Mouse (Mus musculus) neural tube, embryonic 12.5 days (tissue): ENCODE results near the gene Tanc2. TPM values are rescaled to one million over a fixed set of nuclear protein-coding genes. Genes with fewer than 3 reads are reported as not detected.

Source experiments
- ATAC-seq: fragments of 200-750 bp; cut with Nextera tagmentation; 2 replicates; pipeline ENCODE4 v1.8.0; 2017; ENCODE audit warnings: low read depth, mild to moderate bottlenecking, moderate TSS enrichment, moderate library complexity; ENCODE audit not compliant: low FRiP score
- H3K27ac ChIP-seq: fragments of 300-500 bp; sonication (generic); 2 replicates; pipeline ENCODE4 v1.5.1; 2016
- H3K27me3 ChIP-seq: fragments of 300-500 bp; sonication (generic); replicated peaks from 2 replicates; pipeline ENCODE4 v1.6.1; 2016; ENCODE audit warnings: mild to moderate bottlenecking
- H3K36me3 ChIP-seq: fragments of 300-500 bp; sonication (generic); 2 replicates; pipeline ENCODE4 v1.6.1; 2016; ENCODE audit warnings: mild to moderate bottlenecking
- H3K4me1 ChIP-seq: fragments of 300-500 bp; sonication (generic); 2 replicates; pipeline ENCODE4 v1.6.1; 2016
- H3K4me2 ChIP-seq: fragments of 300-500 bp; sonication (generic); replicated peaks from 2 replicates; pipeline ENCODE4 v1.6.1; 2016; ENCODE audit warnings: mild to moderate bottlenecking
- H3K4me3 ChIP-seq: fragments of 300-500 bp; sonication (generic); 2 replicates; pipeline ENCODE4 v1.5.1; 2016
- H3K9ac ChIP-seq: fragments of 300-500 bp; sonication (generic); 2 replicates; pipeline ENCODE4 v1.6.1; 2016; ENCODE audit warnings: mild to moderate bottlenecking
- H3K9me3 ChIP-seq: fragments of 300-500 bp; sonication (generic); 2 replicates; pipeline ENCODE4 v1.6.1; 2016; ENCODE audit warnings: mild to moderate bottlenecking
- WGBS: fragments of 180-500 bp; shearing (Covaris S2); methylation state at CpG from one replicate; pipeline ENCODE4 v1.1.7; 2016; 5-methylcytosine and 5-hydroxymethylcytosine counted together
- polyA plus RNA-seq: library from polyadenylated mRNA; unstranded; fragments of >200 nt; fragmentation: Nextera tagmentation; extraction: Ambion mirVana; gene quantifications from 2 replicates; pipeline ENCODE4 v1.2.1, GENCODE M21; 2016

Tanc2 gene
- polyA plus RNA-seq, 1 experiment from 2014 or later, result 33.1 TPM

- H3K4me1 ChIP-seq, result no peaks in the 10 kb centered on the region; the same call in 1 of the 2 replicates
- no peaks in the 10 kb centered on the region for H3K36me3 ChIP-seq
- no peak for ATAC-seq
- no peaks in the 10 kb centered on the region for H3K9me3 ChIP-seq
- no peak overlapping the region for H3K27ac ChIP-seq
- no peak overlapping the region for H3K9ac ChIP-seq
- H3K4me3 ChIP-seq, result no peak overlapping the region
- no peaks in the 10 kb centered on the region for H3K27me3 ChIP-seq
- 89% methylated on average over 9 of the region's 9 CpGs for WGBS
- H3K4me2 ChIP-seq, result no peak overlapping the region
Observed at GRCm38 (mm10) chr11:105952111-105952510, 362.3 kb downstream of the Tanc2 start.

- 76% methylated on average over 12 of the region's 12 CpGs for WGBS
- Histone ChIP-seq H3K4me2 (no peak within 1 kb of the TSS), H3K27me3 (no peaks in the 10 kb centered on the region), H3K9me3 (no peaks in the 10 kb centered on the region), H3K9ac (no peak within 1 kb of the TSS), H3K27ac (no peak within 1 kb of the TSS), H3K4me3 (no peak within 1 kb of the TSS), H3K36me3 (no peaks in the 10 kb centered on the region), H3K4me1 (no peaks in the 10 kb centered on the region)
- no peak for ATAC-seq
Observed at GRCm38 (mm10) chr11:105952911-105953386, 363.2 kb downstream of the Tanc2 start, which contains the start of gene Cyb561. Gene Cyb561 (minus strand): TSS chr11:105953336.

GRCm38 (mm10) chr11:105953402-105953801, 363.6 kb downstream of the Tanc2 start:
- Histone ChIP-seq H3K27ac (no peak overlapping the region), H3K27me3 (no peaks in the 10 kb centered on the region), H3K4me3 (no peak overlapping the region), H3K4me2 (no peak overlapping the region), H3K9me3 (no peaks in the 10 kb centered on the region), H3K4me1 (no peaks in the 10 kb centered on the region), H3K36me3 (no peaks in the 10 kb centered on the region), H3K9ac (no peak overlapping the region)
- no peak for ATAC-seq
- WGBS, result 85% methylated on average over 6 of the region's 6 CpGs

DNA sequence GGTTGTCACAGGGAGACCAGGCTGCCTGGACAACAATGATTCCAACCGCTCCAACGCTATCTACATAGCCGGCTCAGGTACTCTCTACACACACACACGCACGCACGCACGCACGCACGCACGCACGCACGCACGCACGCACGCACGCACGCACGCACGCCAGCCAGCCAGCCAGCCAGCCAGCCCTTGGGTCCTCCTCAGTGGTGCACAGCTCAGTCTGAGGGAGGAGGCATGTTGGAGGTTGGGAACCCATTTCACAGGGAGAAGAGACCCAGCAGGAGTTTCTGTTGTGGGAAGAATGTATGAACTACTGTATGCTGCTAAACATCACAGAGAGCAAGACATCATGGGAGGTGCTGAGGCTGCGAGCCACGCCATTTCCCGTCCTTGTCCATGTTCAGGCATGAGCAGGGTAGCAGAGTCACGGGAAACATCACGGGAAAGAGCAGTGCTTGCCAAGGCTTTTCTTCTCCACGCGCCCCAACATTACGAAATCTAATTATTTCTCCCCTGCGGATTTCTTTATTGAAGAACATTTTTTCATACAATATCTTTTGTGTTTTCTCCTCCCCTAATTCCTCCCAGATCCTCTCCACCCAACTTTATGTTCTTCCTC, 366.1 kb downstream of the Tanc2 start:
- H3K4me3 ChIP-seq, result no peak overlapping the region
- H3K4me2 ChIP-seq, result no peak overlapping the region
- no peak overlapping the region for H3K27ac ChIP-seq
- no peak overlapping the region for H3K9ac ChIP-seq
- ATAC-seq, result no peak
- H3K4me1 ChIP-seq, result no peaks in the 10 kb centered on the region
- no peaks in the 10 kb centered on the region for H3K9me3 ChIP-seq
- H3K27me3 ChIP-seq, result no peaks in the 10 kb centered on the region
- 89% methylated on average over 28 of the region's 28 CpGs for WGBS
- H3K36me3 ChIP-seq, result no peaks in the 10 kb centered on the region

DNA sequence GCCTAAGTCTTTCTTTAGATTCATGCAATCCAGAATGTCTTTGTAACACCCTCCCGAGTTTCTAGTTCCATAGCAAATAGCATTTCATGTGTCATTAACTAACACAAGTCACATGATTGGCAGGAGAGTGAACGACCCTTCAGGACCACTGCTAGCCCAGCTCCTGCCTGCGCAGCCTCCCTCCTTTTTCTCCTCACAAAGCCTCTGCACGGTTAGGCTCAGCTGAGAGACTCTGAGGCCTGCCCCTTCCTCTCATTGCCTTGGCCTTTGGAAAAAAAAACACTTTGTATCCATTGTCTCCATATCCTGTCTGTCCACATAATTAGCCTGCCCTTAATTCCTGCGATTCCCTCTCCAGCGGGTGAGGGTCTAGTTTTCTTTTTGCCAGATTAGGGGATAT, 367.7 kb downstream of the Tanc2 start:
- Histone ChIP-seq H3K27ac (no peak overlapping the region), H3K27me3 (no peaks in the 10 kb centered on the region), H3K9ac (no peak overlapping the region), H3K4me2 (no peak overlapping the region), H3K9me3 (no peaks in the 10 kb centered on the region), H3K4me3 (no peak overlapping the region), H3K4me1 (no peaks in the 10 kb centered on the region), H3K36me3 (no peaks in the 10 kb centered on the region)
- no peak for ATAC-seq
- WGBS, result 50% methylated on average over 6 of the region's 6 CpGs

DNA sequence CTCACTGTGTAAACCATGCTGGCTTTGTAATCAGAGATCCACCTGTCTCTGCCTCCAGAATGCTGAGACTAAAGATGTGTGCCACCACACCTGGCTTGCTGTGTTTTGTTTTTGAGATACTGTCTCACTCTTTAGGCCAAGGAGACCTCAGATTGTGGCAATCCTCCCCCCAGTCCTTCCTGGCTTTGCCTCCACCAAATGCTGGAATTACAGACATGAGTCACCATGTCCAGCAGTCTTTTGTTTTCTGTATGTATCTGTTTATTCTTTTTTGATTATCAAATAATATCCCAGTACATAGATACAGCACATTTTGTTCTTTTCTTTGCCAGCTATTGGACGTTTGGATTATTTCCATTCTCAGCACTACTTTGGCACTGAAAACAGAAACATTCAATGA, 368.8 kb downstream of the Tanc2 start:
- WGBS, result 60% methylated on average over 1 of the region's 1 CpGs
- no peaks in the 10 kb centered on the region for H3K27me3 ChIP-seq

DNA sequence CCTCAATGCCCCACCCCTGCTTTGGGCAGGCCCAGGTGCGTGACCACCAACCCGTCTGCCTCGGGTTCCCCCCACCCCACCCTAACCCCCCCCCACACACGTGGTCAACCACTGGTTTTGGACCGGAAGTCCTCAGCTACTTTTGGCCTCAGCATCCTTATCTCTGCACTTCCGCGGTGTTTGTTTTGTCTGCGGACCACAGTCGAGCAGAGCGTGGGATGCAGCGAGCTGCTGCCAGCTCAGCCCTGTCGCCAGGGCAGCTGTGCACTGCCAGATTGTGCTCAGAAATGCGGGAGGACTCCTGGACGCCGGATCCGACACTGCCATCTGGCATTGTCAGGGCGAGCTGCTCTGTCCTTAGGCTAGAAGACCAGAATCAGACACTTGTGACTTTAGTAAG, 369.6 kb downstream of the Tanc2 start:
- no peak overlapping the region for H3K27ac ChIP-seq
- ATAC-seq, result no peak

More for the DNA sequence above, 368.8 kb downstream of the Tanc2 start:
- Histone ChIP-seq H3K4me1 (no peaks in the 10 kb centered on the region), H3K4me3 (no peak overlapping the region), H3K9ac (no peak overlapping the region), H3K4me2 (no peak overlapping the region), H3K9me3 (no peaks in the 10 kb centered on the region), H3K27ac (no peak overlapping the region), H3K36me3 (no peaks in the 10 kb centered on the region)
- ATAC-seq, result no peak

GRCm38 (mm10) chr11:105964691-105965090, 374.9 kb downstream of the Tanc2 start:
- Histone ChIP-seq H3K4me2 (no peak overlapping the region), H3K9me3 (no peaks in the 10 kb centered on the region), H3K4me1 (peaks cover 9% of the 10 kb centered on the region), H3K36me3 (no peaks in the 10 kb centered on the region), H3K27ac (no peak overlapping the region), H3K27me3 (peaks cover 36% of the 10 kb centered on the region), H3K9ac (no peak overlapping the region), H3K4me3 (no peak overlapping the region)
- ATAC-seq, result no peak
- WGBS, result 66% methylated on average over 5 of the region's 5 CpGs

More for the DNA sequence above, 369.6 kb downstream of the Tanc2 start:
- Histone ChIP-seq H3K4me2 (no peak overlapping the region), H3K36me3 (no peaks in the 10 kb centered on the region), H3K27me3 (no peaks in the 10 kb centered on the region), H3K4me3 (no peak overlapping the region), H3K9me3 (no peaks in the 10 kb centered on the region), H3K4me1 (no peaks in the 10 kb centered on the region), H3K9ac (no peak overlapping the region)
- 59% methylated on average over 17 of the region's 17 CpGs for WGBS

DNA sequence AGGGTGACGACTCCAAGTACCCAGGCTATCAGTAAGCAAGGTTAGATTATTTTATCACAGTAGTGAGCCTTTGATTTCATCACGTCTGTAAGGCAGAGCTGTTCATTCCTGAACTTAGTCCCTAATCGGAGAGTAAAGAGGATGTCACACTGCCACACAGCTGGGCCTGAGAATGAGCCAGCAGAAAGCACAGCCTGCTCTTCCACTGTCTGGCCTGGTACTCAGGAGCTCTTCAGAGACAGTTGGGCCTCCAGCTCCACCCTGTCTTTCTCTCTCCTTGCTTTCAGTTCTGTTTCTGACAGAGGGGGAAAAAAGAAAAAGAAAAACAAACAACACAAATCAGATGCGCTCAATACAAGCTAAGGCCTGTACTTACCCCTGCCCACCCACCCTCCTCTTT, 376.5 kb downstream of the Tanc2 start:
- peaks cover 51% of the 10 kb centered on the region for H3K27me3 ChIP-seq

GRCm38 (mm10) chr11:105967741-105968574, 378.2 kb downstream of the Tanc2 start, which contains the start of gene Ace:
Gene Ace (plus strand): TSS chr11:105967945.
- Histone ChIP-seq H3K4me1 (peaks cover 9% of the 10 kb centered on the region), H3K36me3 (no peaks in the 10 kb centered on the region), H3K4me2 (peak within 1 kb of the TSS; percentile 99), H3K9me3 (no peaks in the 10 kb centered on the region), H3K4me3 (peak within 1 kb of the TSS; percentile 51), H3K27ac (no peak within 1 kb of the TSS), H3K27me3 (peaks cover 51% of the 10 kb centered on the region), H3K9ac (peak within 1 kb of the TSS; percentile 64)
- WGBS, result 1% methylated on average over 76 of the region's 76 CpGs
- ATAC-seq, result peak; percentile 68; the same call in 1 of the 2 replicates

More for the DNA sequence above, 376.5 kb downstream of the Tanc2 start:
- Histone ChIP-seq H3K4me1 (peaks cover 9% of the 10 kb centered on the region), H3K4me2 (no peak overlapping the region), H3K27ac (no peak overlapping the region), H3K4me3 (no peak overlapping the region), H3K36me3 (no peaks in the 10 kb centered on the region), H3K9me3 (no peaks in the 10 kb centered on the region), H3K9ac (no peak overlapping the region)
- WGBS, result 74% methylated on average over 4 of the region's 4 CpGs
- no peak for ATAC-seq

- no peak overlapping the region for H3K27ac ChIP-seq
- no peak for ATAC-seq
- 46% methylated on average over 10 of the region's 10 CpGs for WGBS
- H3K4me1 ChIP-seq, result peaks cover 9% of the 10 kb centered on the region
- H3K9me3 ChIP-seq, result no peaks in the 10 kb centered on the region
- no peaks in the 10 kb centered on the region for H3K36me3 ChIP-seq
- H3K4me3 ChIP-seq, result no peak overlapping the region
- H3K27me3 ChIP-seq, result peaks cover 51% of the 10 kb centered on the region
- peak overlapping the region; percentile 99 for H3K4me2 ChIP-seq
- H3K9ac ChIP-seq, result no peak overlapping the region
Observed at GRCm38 (mm10) chr11:105968948-105969347, 379.2 kb downstream of the Tanc2 start.

DNA sequence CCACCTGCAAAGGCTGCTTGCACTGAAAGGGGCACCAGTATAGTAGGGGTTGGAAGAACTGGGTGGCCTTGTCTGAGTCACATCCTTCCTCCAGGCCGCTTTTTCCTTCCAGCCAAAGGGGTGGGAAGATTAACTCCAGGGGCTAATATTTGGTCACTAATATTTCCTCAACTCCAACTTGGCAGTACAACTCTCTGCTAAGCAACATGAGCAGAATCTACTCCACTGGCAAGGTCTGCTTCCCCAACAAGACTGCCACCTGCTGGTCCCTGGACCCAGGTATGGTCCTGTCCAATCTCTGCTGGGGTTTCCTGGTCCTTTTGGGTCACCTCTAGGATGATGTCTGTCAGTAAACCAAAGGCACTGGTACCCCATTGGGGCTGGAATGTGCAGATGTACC, 379.7 kb downstream of the Tanc2 start:
- ATAC-seq, result no peak
- H3K4me1 ChIP-seq, result peaks cover 9% of the 10 kb centered on the region
- no peak overlapping the region for H3K9ac ChIP-seq
- peaks cover 51% of the 10 kb centered on the region for H3K27me3 ChIP-seq
- no peaks in the 10 kb centered on the region for H3K9me3 ChIP-seq
- no peak overlapping the region for H3K27ac ChIP-seq
- no peaks in the 10 kb centered on the region for H3K36me3 ChIP-seq
- WGBS, result 59% methylated on average over 1 of the region's 1 CpGs
- no peak overlapping the region for H3K4me3 ChIP-seq
- no peak overlapping the region for H3K4me2 ChIP-seq
